Mouse (Mus musculus) T-helper 1 cell (primary cell): Measurements from ENCODE around the gene Vmn1r177.
"Not testable (repeated sequence)": the region's sequence is repeated elsewhere in the genome, so short reads cannot be mapped to it uniquely, and the experiment has no call there.

Experiments used
- in situ Hi-C: fragments of 300-600 bp; cut with MboI, MseI; formaldehyde crosslinking; loops from one replicate; pipeline ENCODE4 v1.15.1; 2025; ENCODE audit warnings: high pct_unique_total_duplicates

The Vmn1r177 gene

DNA sequence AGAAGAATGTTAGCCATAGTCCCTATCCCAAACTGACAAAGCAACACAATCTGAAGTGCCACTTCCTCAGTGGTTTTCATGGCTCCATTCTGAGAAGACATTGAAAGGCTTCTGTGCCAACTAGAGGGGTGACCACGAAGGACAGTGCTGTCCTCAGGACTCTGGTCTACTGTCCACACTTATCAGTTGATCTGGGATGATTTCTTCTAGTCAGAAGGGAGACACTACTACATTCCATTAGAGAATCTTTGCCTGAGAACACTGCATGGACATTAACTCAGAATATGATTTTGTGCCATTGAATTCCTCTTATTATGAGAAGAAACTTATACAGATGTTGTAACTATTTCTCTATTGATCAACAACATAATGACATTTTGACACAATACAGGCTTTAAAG, at the start of gene Vmn1r177:
Vmn1r177 (minus strand) TSS at position 101 of the 400 bp plus-strand sequence.
- in situ Hi-C loops = not testable (repeated sequence)

DNA sequence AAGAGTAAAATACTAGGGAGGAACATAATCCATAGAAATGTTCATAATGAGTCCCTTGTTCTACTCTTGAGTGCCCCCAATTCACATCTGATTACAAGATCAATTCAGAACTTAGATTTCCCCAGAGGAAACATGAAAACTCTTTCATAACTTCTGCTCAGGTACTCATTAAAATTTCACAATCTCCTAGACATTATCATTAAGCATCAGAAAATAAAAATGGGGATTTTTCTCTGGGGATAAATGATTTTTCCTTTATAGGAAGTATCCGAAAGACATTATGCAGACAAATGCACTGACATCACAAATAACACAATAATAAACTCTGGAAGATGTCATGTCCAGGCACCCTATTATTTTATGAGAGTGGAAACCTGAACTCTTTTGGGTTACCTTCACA, 25.5 kb upstream of the Vmn1r177 start, which contains the start of gene Vmn1r178:
Vmn1r178 (plus strand) TSS at position 301 of the 400 bp plus-strand sequence.
- in situ Hi-C loops = no loop called here

- in situ Hi-C loops = not testable (repeated sequence)
These were observed 10.7 kb upstream of the Vmn1r177 start for GRCm38 (mm10) chr7:23876918-23877317.

- in situ Hi-C loops = loop anchor here (5.0 kb wide), 1 partner anchor 260 kb away; the partner anchor contains the start of gene Vmn1r169
These were observed 29.0 kb downstream of the Vmn1r177 start, which contains the start of gene Vmn1r176 for GRCm38 (mm10) chr7:23837272-23837671. Vmn1r176 (minus strand) TSS chr7:23837372.
